Mouse (Mus musculus) embryo, embryonic 10.5 days (tissue): ENCODE measurements around the gene Susd6.

Source experiments
- DNase-seq: peaks from one replicate; pipeline ENCODE4 v3.0.0-alpha.2; 2015; ENCODE audit warnings: low spot score

Susd6 gene

DNA sequence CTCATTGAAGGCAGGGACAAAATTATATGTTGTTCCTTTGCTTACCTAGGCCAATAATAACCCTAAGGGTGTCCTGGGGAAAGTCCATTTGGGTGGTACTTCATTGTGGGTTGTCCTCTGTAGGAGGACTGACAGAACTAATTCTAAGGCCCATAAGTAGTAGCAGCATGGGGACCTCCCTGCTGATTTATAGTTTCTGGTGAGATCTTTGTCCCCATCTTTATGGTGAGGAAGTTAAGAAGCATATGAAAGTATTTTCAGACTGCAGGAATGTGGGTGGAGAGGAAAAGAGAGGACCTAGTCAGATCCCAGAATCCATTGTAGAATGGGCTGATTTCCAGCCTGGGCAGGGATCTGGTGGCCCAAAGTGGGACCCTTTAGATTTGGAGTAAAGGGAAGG lies 48.0 kb downstream of the Susd6 start:
- no peak for DNase-seq

DNA sequence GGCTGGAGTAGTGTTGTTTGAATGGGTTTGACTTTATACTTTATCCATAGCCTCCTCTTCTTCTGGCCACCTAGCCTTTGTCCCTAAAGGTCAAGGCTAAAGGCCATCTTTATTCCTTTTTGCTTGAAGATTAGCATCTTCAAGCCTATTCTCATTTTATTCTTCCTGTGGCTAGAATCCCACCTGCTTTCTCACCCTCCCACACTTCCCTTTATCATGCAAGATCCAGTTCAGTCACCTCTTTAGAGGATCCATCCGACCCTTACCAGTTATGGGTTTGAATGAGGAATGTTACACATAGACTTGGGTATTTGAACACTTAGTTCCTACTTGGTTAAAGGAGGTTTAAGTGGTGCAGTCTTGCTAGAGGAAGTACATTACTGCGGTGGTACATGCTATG lies 48.5 kb downstream of the Susd6 start:
- DNase-seq = no peak

DNA sequence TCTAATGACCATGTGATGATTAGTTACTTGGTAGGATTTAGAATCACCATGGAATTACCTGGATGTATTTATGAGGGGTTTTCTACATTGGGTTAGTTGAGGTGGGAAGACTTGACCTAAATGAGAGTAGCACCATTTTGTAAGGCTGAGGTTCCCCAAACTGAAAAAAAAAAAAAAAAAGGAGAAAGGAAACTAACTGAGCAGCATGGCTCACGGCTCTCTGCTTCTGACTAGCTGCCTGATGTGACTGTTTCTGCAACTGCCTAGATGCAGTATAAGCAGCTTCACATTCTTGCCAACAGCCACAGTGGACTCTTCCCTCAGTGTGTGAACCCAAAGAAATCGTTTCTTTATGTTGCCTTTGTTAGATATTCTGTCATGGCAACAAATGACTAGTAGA lies 49.3 kb downstream of the Susd6 start:
- no peak for DNase-seq

DNA sequence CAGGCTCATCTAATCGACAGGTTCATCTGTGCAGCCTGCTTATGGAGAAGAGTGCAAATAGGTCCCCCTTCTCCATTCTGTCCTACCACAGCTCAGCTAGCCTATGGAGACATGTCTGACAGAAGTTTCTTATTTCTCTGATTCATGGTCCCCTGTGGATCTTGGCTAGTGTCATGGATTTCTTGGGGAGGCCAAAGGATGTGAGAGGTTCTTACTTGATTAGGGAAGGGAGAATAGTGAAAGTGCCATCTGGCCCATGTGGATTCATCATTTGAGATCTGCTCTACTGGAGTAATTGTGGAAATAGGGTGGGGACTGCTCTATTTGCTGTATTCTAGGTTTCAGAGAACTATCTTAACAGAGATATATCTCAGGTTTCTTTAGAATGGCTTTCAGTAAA lies 51.3 kb downstream of the Susd6 start:
- no peak for DNase-seq

DNA sequence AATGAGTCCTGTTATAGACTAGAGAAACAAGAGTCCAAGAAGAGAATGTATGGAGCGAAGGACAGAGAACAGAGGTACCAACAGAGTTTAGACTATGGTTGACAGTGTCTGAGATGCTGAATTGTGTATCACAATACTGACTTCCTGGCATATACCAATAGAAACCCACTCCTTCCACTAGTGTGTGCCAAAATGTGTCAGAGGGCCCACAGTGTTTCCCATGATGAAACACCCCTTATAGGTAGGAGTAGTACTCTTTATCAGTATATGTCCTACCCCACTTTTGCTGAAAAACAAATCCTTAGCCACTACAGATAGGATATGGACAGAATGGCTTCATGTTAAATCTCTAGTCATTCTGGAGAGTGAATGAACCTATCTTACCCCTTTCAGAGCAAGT lies 52.3 kb downstream of the Susd6 start:
- no peak for DNase-seq

DNA sequence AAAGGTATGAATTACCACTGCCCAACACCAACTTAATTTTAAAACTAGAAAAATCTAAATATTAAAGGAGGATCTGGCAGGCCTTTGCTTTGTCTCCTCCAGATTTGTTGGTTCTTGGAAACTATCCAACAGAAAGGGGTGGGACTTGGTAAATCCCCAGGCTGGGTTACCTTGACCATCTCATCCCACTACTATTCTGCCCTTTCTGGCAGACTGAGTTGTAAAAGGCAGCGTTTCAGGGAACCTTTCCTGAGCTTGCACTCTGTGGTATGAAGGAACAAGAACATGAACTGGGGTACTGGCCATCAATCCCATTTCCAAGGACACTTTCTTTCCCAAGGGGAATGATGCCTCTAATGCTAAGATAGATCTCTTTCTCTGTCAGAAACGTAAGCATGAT lies 52.9 kb downstream of the Susd6 start:
- no peak for DNase-seq

DNA sequence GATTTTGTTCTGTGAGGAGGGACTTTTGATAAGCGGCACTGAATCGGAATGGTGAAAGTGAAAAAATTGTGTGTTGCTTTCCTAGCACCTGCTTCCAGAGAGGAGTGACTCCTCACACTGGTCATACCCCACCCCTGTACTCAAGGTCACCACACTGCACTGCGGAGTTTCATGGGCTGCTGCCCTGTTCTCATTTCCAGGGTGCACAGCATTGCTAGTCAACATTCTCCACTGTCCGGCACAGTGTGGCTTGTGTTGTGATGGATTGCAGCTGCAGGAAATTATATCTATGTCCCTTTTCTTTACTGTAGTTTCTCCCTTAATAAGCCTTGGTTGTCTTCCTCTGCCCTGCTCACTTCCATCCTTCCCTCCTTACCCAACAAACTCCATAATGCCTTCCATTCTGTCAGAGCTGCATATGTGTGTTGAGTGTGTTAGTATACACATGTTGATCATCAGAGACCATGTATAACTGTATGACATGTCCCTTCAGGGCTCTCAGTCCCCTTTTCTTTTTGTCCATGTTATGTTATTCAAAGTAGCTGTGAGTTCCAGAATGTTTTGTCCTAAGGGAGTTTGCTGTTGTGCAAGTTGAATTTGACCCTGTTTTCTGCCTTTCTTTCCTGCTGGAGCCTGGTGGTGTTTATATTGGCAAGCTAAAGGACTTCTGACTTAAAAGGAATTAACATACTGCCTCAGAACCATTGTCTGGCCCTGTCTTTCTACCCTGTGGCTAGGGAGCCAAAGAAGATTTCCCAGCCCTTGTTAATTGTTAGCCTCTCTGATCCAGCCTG lies 53.5 kb downstream of the Susd6 start:
- DNase-seq = no peak

DNA sequence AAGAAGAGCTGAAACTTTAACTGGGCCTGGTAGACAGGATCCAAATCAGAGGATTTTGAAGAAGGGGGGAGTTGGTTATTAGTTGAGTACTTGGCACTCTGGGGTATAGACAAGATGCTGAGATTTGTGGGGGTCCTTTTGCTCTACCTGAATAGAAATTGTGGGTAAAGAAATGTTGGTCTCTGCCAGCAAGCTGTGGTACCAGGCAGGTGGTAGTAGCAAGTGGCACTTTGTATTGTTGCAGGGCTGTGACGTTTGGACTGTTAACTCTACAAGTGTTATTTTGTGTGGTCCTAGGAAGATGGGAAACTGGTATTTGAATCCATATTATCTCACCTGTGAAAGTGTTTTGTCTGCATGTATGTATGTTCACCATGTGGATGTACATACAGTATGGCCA lies 55.6 kb downstream of the Susd6 start:
- no peak for DNase-seq

DNA sequence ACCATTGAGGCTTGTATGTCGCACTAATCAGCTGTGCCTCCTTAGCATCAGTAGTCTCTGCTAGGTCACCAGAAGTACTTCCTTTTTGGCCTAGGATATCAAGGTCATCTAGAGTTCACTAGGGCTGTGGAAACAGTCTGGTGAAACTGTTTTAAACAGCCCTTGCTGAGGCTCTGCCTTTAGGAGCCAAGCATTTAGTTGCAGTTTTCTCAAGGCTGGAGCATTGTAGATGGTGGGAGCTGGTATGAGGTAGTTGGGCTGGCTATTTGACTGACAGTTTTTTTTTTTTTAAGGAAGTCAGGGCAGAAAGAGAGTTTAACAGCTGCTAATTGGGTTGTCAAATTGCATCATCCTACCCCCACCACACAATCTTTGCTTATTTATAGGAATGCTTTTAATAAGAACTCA lies 56.6 kb downstream of the Susd6 start:
- DNase-seq = peak; percentile 39

DNA sequence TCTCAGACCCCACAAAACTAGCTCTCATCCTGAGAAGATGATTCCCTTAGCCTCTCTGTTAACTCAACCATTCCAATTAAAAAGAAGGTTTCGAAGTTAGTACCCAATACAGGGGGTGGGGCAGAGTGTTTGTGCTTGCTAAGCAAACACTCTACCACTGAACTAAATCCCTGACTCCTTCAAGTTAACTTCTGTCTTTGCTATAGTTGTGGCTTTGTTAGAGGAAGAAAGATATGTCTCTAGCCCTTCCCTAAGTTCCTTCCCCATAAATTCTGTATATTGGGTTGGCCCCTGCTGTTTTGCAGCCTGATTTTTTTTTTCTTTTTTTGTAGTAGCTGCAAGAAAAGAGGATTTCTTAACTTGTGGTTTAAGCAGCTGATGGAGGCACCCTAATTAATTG lies 61.7 kb downstream of the Susd6 start:
- no peak for DNase-seq

DNA sequence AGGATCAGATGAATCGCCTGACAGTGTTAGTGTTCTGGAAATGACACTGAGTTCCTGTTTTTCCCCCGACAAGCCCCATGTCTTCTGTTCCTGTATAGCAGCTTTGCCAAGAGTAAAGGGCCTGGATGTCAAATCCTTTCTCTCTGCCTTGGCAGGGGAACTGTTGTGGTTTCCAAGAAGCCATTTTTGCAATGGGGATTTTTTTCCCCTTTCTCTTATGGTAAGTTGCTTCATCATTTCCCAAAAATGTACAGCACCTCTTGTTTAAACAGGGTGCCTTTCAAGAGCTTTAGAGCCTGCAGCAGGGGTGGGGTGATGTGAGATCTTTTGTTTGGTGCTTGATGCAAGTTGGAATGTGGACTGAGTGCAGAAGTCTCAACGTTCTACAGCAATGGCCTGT lies 63.4 kb downstream of the Susd6 start:
- no peak for DNase-seq

DNA sequence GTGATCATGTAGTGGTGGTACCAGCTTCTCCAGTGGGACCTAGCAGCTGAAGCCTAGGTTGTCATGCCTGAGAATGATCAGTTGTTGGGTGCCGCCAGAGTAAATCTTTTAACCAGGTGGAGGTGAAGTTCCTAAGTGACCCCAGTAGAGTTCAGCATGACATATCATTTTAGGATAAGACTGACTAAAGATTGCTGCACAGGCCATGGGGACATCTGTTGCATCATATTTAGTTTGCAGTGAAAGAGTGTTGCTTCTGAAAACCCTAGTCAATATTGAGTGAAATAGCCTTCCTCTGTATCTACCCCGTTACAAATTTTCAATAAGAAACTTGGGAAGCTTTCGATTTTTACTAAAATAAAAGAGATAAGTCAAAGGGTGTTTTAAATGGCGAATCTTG lies 64.4 kb downstream of the Susd6 start:
- no peak for DNase-seq

DNA sequence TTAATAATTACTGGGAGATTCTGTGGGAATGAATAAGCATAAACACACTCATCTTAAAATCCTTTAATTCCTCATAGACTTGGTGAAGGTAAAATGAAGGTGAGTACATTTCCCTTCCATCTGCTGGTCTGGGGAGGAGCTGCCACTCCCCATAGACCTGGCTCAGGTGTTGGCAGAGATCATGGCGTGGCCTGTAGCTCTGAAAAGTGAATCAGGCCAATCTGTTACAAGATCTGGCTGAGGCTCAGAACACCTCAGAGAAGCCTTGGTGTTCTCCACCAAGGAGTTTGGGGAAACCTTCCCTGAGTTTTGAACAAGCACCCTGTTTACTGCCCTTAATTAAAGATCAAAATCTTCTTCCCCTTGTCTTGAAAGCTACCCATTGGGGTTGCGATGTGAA lies 64.8 kb downstream of the Susd6 start:
- no peak for DNase-seq

DNA sequence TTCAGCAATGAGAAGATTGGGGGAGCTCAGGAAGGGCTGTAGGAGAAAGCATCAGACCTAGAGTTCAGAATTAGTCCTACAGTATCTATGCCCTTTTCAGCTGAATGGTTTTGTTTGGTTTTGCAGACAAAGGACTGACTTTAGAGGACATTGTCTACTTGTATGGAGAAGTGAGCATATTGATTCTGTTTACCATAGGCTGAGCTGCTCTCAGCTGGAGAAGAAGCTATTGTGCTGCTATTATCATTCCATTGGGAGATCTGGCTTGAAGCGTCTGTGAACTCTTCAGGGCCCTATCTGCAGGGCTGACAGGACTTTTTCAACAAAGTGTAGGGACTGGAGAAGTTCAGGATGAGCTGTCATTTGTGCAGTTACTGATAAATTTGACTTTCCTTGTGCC lies 65.3 kb downstream of the Susd6 start:
- DNase-seq = no peak

DNA sequence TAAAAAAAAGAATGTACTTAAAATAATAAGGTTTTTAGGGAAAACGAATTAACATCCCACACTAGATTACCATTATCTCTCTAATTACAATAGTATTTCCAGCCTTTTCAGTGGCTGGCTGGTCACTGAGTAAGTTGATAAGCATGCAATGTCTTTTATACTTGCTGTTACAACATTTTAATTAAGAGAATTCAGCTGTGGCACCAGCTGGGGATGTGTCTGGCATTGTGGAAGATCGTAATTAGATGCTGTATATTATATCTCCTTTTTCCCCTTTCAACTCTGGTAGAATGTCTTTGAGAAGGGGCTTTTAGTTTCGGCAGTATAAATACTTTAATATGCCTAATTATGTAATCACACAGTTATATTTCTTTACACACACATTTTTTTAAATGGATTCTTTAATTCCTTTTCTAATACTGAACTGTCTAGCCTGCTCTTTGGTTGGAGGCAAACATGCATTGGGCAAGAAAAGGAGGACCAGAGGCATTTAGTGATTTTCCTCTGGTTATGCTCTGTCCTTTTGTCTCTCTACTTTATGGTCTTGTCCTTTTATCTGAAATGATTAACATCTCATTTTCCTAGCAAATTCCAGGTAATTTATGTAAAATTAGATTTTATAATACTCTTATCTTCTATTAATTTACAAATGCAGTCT lies 67.5 kb downstream of the Susd6 start:
- no peak for DNase-seq

DNA sequence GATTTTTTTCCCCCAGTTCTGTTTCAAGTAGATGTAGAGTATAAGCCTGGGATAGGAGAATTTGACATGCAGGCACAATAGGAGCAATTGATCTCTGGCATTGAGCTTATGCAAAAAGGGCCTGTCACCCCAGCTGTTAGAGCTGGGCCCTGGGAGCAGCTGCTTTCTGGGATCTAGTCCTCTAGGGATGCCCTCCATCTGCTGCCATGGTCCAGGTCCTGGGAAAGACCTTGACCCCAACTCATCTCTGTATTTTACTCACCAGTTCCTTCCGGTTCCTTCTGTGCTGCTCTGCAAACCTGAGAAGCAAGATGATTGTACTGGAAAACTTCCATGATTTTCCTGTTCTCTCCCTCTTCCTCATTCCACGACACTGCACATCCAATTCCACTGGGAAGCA lies 68.0 kb downstream of the Susd6 start:
- peak; percentile 64 for DNase-seq

DNA sequence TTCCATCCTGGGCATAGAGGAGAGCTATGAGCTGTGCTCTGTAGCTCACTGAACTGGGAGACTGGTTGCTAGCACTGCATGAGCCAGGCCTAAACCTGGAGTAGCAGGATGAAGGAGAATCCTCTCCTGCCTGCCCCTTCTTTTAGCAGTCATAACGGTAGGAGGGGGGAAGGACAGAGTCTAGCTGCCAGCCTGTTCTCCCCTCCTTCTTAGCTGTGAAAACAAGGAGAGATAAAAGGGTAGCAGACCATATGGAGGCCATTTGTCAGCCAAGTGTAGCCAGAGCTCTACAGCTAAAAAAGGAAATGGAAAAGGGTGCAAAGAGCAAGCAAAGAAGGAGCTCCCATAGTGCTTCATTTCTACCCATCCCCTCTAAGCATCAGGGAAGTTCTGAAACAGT lies 71.6 kb downstream of the Susd6 start:
- DNase-seq = peak; percentile 60

DNA sequence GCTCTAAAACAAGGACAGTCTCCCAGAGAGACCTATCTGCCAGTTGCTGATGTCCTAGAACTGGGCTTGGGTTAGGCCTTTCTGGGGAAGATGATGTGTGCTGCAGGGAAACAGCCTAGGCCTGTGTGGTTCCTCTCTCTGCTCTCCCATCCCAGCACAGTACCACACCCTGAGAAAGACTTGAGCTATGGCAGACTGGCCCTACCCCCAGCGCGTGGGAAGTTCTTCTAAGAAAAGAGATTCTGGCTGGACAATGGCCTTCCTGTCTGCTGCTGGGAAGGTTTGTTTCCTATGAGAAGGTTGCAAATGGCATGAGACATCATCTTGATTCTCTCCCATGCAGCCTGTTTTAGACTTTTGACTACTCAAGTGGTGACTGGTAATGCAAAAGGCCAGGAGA lies 73.1 kb downstream of the Susd6 start:
- DNase-seq = no peak

DNA sequence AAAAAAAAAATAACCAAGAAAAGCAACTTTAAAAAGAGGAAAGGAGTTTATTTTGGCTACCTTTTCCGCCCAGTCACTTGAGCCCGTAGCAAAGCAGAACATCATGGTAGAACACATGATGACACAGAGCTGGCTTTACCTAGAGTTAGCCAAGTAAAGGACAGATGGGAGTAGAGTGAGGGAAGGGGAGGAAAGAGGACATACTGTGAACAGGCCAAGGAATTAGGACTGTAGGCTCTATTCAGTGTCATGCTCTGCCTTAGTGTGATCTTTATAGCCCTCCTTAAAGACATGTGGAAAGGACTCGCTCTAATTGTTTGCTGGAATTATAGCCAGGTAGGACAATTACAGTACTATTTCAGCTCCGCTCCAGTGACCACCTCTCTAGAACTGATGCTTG lies 74.9 kb downstream of the Susd6 start:
- DNase-seq = no peak

DNA sequence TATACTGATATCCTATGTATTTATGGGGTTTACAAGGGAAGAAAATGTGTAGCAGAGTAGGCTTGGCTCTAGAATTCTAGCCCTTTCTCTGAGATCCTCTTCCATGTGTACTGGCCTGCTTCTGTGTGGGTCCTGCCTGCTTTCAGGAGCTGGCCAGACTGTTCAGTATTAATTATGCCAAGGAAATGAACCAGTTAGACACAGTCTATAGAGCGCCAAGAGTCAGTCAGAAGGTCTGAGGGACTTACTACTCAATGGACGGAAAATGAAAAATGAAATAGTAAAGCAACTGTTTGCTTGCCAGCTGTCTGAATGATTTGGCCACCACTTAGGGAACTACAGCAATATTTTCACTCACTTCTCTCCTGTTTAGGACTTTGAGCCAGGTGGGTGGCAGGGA lies 75.7 kb downstream of the Susd6 start:
- DNase-seq = no peak

DNA sequence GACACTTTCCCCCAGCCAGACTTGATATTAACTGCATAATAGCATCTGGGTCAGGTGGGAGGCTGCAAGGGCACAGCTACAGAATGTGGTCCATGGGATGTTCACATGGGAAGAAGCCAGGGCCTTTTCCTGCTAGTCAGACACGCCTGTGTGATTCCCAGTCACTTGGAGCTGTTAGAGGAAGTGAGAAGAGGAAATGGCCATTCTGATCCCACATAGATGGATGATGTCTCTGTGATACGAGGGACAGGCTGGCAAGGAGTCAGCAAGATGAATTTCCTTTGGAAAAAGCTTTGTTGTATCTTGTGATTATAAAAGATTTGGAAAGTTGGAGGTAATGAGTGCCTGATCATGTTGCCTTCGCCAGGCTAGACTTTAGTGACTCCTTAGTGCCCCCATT lies 76.8 kb downstream of the Susd6 start:
- no peak for DNase-seq

DNA sequence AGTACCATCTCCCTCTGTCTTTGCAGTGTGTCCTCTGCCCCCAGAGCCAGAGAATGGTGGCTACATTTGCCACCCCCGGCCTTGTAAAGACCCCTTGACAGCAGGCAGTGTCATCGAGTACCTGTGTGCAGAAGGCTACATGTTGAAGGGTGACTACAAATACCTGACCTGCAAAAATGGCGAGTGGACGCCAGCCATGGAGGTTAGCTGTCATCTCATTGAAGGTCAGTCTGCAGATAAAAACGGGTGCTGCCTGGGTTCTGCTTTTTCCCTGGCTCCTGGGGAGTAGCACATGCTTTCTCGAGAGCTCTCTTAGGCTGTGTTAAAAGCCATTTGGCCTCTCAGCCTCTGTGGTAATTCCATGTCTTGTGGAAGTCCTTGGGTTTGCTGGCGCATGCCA lies 78.1 kb downstream of the Susd6 start:
- DNase-seq = no peak

DNA sequence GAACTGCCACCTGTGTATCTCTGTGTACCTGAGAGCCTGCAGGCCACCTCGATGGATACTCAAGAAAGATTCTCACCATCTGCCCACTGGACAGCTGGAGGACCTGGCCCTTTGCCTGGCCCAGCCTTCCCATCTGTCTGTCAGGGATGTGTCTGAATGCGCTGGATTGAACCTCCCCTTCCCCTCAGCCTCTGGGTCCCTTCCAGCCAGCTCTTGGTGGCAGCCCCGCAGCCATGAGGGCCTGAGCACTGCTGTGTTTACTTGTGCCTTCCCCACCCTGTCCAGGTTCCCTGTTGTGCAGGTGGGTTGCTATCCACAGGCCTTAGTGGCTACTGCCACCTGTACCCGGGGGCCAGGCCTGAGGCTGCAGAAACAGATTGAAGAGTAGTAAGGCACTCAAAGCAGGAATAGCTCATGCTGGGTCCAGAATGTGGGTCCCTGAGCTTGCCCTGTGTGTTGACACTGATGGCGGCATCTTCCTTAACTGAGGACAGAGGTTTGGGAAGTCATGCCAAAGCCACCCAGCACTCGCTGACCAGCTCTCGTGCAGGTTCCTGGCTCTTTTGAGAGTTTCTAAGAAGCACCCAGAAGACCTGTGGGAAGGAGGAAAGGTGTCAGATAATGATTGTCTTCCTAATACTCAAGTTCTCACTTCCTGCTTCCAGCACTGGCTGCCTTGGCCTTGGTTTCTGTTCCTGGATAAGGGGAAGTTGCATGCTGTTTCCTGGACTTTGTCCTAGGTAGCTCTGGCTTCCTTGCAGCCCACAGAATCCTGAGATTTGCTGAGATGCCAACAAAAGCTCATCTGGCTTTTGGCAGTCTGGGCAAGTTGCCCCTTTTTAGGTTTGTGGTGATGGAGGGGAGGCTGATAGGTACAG lies 87.1 kb downstream of the Susd6 start:
- no peak for DNase-seq
